Mouse (Mus musculus): Measurements from ENCODE around the gene Gdf7.

GRCm38 (mm10) chr12:8266311-8266710 lies 35.4 kb downstream of the Gdf7 start:
- TF ChIP-seq CTCF (IDR thresholded peaks at IDR 0.05; ENCODE audit: low read depth) (no peak), EP300 (IDR thresholded peaks at IDR 0.05; ENCODE audit: low read depth) (no peak)

Measured in liver, embryonic 14.5 days (tissue).